Mouse (Mus musculus): ENCODE results near the gene Tas1r3.

GRCm38 (mm10) chr4:155901205-155901604, 38.0 kb upstream of the Tas1r3 start:
- TF ChIP-seq CTCF (conservative IDR thresholded peaks at IDR 0.05; ENCODE audit: low read length) (no peak), NANOG (IDR thresholded peaks at IDR 0.05; ENCODE audit: borderline replicate concordance, low read length) (no peak), POU5F1 (IDR thresholded peaks at IDR 0.05; ENCODE audit: borderline replicate concordance, low read length) (no peak)
